Mouse (Mus musculus): ENCODE measurements at regions not wholly inside any gene's neighbourhood (a gene's known extent, or its start where the extent isn't known, plus 50 kb on each side); places are given as distances from the start of the nearest gene placed in this dataset.
A peak's percentile ranks its signal among the peaks of the same experiment; 100 is the strongest.

DNA sequence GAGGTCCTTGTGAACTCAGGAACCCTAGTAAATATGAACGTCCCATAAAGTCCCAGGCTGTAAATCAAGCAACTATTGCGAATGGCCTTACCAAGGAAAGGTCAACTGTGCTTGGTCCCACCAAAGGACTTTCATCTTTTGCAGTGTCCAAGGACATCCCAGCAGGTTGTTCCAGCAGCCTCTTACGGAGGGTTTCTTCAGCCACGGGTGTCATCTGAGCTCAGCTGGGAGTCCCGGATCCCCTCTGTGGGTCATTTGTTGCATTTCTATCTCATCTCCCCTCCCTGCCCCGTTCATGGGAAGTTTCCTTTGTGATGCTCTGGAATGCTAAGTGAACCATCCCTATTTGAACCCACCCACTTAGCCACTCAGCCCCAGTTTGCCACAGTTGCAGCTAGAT is 184.3 kb downstream of the Snx10 start:
- Histone ChIP-seq H3K36me3 (no peaks in the 10 kb centered on the region), H3K4me3 (replicated peaks) (no peak overlapping the region), H3K9me3 (replicated peaks) (no peaks in the 10 kb centered on the region), H3K9ac (replicated peaks) (no peak overlapping the region), H3K4me1 (peaks cover 35% of the 10 kb centered on the region), H3K27ac (replicated peaks) (peak overlapping the region; percentile 61), H3K4me2 (no peak overlapping the region), H3K27me3 (replicated peaks) (no peaks in the 10 kb centered on the region)
- ATAC-seq (ENCODE audit: low FRiP score), result no peak
- 10% methylated on average over 6 of the region's 6 CpGs for WGBS

DNA sequence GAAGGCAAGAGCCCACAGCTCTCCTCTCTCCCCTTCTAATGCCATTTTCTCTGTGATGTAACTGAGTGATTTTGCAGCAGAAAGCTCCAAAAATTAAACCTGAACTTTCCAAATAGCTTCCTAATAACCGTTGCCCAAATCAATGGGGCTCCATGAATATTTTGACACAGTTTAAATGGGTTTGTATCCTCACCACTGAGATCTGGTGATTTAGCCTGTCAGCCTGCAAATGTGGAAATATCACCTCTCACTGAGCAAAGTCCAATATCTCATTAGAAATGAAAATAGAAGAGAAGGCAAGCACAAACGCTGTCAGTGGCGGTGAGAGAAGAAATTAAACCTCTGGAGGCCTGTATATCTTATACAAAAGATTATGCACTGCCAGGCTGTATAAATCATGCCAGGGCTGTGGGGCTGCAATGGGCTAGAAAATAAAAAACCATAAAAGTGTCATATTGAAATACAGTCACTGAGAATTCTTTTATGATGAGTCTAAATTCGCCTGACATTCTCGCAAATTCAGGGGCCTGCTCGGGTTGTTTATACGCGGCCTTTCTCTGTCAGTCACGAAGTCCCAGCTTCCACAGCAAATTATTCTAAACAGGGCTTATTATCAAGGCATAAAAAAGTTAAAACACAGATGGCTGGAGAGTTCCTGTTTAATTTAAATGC is 185.1 kb downstream of the Snx10 start:
- peak; percentile 85 for ATAC-seq (ENCODE audit: low FRiP score)

DNA sequence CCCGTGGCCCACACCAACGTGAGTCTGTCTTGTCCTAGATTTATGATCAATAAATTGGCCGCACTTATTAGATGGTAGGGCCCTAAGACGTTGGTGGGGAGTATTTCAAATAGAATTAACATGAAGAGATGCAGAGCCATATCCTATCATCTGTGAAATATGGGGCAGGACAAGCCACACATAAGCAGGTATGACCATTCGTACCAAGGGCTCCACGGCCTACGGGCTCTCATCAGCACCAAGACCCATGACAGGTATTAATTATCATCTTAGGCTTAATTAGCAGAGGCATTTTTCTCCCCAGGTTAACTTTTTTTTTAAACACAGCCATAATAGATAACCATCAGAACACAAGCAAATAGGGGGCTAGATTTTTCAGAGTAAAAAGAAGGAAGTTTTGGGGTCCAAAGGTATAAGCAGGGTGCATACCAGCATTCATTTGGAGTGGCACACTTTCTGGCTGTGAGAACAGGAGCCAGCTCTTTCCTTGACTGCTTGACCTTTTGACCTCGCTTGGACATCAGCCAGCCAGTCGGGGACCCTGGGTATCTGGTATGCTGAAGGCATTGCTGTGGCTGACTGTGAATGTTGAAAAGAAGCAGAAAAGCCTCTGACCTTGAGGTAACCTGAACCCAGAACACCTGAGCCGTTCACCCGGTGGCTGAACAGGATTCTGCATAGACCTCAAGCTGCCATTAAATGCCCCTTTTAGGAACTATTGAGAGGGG is 185.8 kb downstream of the Snx10 start:
- H3K27ac ChIP-seq (replicated peaks), result 0 out of 2 replicates have a peak overlapping the region, but pooled peaks have one; percentile 51
- no peaks in the 10 kb centered on the region for H3K36me3 ChIP-seq
- peak; percentile 53; the same call in 1 of the 2 replicates for ATAC-seq (ENCODE audit: low FRiP score)
- H3K9me3 ChIP-seq (replicated peaks), result no peaks in the 10 kb centered on the region
- H3K27me3 ChIP-seq (replicated peaks), result no peaks in the 10 kb centered on the region
- H3K9ac ChIP-seq (replicated peaks), result no peak overlapping the region
- H3K4me2 ChIP-seq, result no peak overlapping the region
- peaks cover 29% of the 10 kb centered on the region for H3K4me1 ChIP-seq
- no peak overlapping the region for H3K4me3 ChIP-seq (replicated peaks)
- 15% methylated on average over 11 of the region's 11 CpGs for WGBS

More for the DNA sequence above, 185.1 kb downstream of the Snx10 start:
- Histone ChIP-seq H3K4me2 (no peak overlapping the region), H3K9me3 (replicated peaks) (no peaks in the 10 kb centered on the region), H3K27me3 (replicated peaks) (no peaks in the 10 kb centered on the region), H3K9ac (replicated peaks) (no peak overlapping the region), H3K4me1 (peaks cover 29% of the 10 kb centered on the region), H3K4me3 (replicated peaks) (no peak overlapping the region), H3K36me3 (no peaks in the 10 kb centered on the region), H3K27ac (replicated peaks) (peak overlapping the region; percentile 61)
- WGBS, result 18% methylated on average over 9 of the region's 9 CpGs

DNA sequence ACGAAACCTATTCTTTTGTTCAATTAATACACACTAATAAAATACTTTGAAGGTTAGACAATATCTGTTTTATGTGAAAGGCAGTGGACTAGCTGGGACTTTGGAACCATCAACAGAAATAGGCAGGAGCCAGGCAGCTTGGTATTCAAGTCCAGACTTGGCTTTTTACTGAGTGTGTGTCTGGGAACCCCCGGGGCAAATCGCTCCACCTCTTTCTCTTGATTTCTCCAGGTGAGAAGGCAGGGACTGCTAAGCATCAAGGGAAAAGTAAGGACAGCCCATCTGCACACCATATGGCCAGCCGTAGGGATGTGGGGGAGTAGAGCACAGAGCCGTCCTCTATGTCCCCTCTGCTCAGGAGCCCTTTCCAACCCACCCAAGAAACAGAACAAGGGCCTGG is 186.5 kb downstream of the Snx10 start:
- no peak for ATAC-seq (ENCODE audit: low FRiP score)
- Histone ChIP-seq H3K4me3 (replicated peaks) (no peak overlapping the region), H3K27ac (replicated peaks) (no peak overlapping the region), H3K9ac (replicated peaks) (no peak overlapping the region), H3K4me1 (peaks cover 29% of the 10 kb centered on the region), H3K27me3 (replicated peaks) (no peaks in the 10 kb centered on the region), H3K9me3 (replicated peaks) (no peaks in the 10 kb centered on the region), H3K4me2 (no peak overlapping the region), H3K36me3 (no peaks in the 10 kb centered on the region)
- WGBS, result 58% methylated on average over 5 of the region's 5 CpGs

GRCm38 (mm10) chr6:51710926-51711615 is 187.4 kb downstream of the Snx10 start:
- Histone ChIP-seq H3K4me1 (peaks cover 29% of the 10 kb centered on the region), H3K4me2 (no peak overlapping the region), H3K36me3 (no peaks in the 10 kb centered on the region), H3K9me3 (replicated peaks) (no peaks in the 10 kb centered on the region), H3K9ac (replicated peaks) (no peak overlapping the region), H3K4me3 (replicated peaks) (no peak overlapping the region), H3K27me3 (replicated peaks) (no peaks in the 10 kb centered on the region), H3K27ac (replicated peaks) (no peak overlapping the region)
- WGBS, result 71% methylated on average over 15 of the region's 15 CpGs
- no peak for ATAC-seq (ENCODE audit: low FRiP score)

DNA sequence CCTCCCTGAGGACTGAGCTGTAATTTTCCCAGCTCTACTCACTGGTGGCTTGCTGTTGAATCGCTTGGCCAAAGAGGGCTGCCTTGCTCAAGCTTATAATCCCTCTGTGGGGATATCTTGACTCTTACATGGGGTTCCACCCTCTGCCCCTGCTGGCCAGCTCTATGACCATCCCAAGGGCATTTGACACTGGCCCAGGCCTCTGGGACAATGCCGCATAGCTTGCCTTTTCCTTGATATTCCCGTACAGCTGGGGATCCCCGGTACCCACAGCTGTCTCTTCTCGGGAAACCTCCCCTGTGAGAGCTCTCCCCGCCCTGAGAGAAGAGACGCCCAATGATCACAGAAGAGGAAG is 187.9 kb downstream of the Snx10 start:
- peaks cover 29% of the 10 kb centered on the region for H3K4me1 ChIP-seq

DNA sequence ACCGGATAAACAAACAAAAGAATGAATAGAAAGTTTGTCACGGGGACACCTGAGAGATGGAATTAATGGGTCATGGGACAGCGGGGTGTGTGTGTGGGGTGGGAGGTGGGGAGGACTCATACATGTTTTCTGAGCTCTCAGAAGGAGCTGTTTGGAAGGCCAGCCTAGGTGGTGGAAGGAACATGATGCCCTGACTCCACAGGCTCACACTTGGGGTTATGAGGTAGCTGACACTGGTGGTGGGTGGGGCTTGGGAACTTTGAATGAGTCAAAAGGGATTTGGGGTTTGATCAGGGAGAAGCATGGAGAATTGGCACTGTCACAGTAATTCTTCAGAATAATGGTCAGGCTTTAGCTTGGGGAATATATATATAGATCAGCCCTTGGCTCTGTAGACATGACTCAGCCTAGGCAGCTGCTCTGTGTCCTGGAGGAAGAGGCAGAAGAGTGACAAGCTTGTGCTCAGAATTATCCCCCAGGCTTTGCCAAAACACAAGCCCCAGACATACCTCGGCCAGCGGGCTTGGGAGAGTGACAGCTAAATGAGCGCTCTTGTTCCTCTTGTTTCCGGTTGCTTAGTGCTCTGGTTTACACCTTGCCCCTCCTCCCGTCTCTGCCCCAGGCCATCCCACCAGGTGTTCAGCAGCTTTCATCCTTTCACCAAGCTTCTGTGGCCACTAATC is 191.6 kb downstream of the Snx10 start:
- no peak overlapping the region for H3K4me3 ChIP-seq (replicated peaks)
- no peaks in the 10 kb centered on the region for H3K9me3 ChIP-seq (replicated peaks)
- 27% methylated on average over 8 of the region's 8 CpGs for WGBS
- peaks cover 4% of the 10 kb centered on the region; the same call in 1 of the 2 replicates for H3K4me1 ChIP-seq
- H3K27me3 ChIP-seq (replicated peaks), result no peaks in the 10 kb centered on the region
- H3K36me3 ChIP-seq, result no peaks in the 10 kb centered on the region
- ATAC-seq (ENCODE audit: low FRiP score), result no peak
- no peak overlapping the region for H3K9ac ChIP-seq (replicated peaks)
- H3K27ac ChIP-seq (replicated peaks), result no peak overlapping the region
- no peak overlapping the region for H3K4me2 ChIP-seq

More for the DNA sequence above, 187.9 kb downstream of the Snx10 start:
- Histone ChIP-seq H3K9me3 (replicated peaks) (no peaks in the 10 kb centered on the region), H3K9ac (replicated peaks) (no peak overlapping the region), H3K27ac (replicated peaks) (no peak overlapping the region), H3K27me3 (replicated peaks) (no peaks in the 10 kb centered on the region), H3K36me3 (no peaks in the 10 kb centered on the region), H3K4me3 (replicated peaks) (no peak overlapping the region), H3K4me2 (no peak overlapping the region)
- no peak for ATAC-seq (ENCODE audit: low FRiP score)
- WGBS, result 71% methylated on average over 7 of the region's 7 CpGs

GRCm38 (mm10) chr6:51717386-51717785 is 193.7 kb downstream of the Snx10 start:
- no peak for ATAC-seq (ENCODE audit: low FRiP score)
- no peaks in the 10 kb centered on the region for H3K27me3 ChIP-seq (replicated peaks)
- no peaks in the 10 kb centered on the region for H3K9me3 ChIP-seq (replicated peaks)
- H3K9ac ChIP-seq (replicated peaks), result no peak overlapping the region
- H3K4me3 ChIP-seq (replicated peaks), result no peak overlapping the region
- H3K27ac ChIP-seq (replicated peaks), result no peak overlapping the region
- no peak overlapping the region for H3K4me2 ChIP-seq
- no peaks in the 10 kb centered on the region for H3K4me1 ChIP-seq
- H3K36me3 ChIP-seq, result no peaks in the 10 kb centered on the region
- 75% methylated on average over 7 of the region's 7 CpGs for WGBS

DNA sequence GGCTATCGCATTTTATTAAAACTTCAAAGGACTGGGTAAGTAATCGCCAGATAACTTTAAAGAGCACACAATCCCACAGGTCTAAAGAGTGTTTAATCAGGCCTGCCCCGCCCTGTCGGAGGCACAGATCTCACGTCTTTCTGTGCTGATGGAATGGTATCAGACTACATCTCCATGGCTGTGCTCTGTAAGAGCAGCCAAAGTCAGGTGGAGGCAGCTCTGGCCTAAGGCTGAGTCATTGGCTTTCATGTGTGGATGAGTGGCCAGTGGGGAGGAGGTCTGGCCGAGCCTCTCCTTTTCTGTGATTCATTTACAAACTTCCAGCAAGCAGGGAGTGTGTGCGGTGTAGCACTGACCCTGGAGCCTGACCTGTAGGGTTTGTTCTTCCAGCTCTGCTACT is 197.0 kb downstream of the Snx10 start:
- Histone ChIP-seq H3K4me2 (no peak overlapping the region), H3K27ac (replicated peaks) (no peak overlapping the region), H3K36me3 (no peaks in the 10 kb centered on the region), H3K4me3 (replicated peaks) (no peak overlapping the region), H3K27me3 (replicated peaks) (no peaks in the 10 kb centered on the region), H3K4me1 (no peaks in the 10 kb centered on the region), H3K9me3 (replicated peaks) (no peaks in the 10 kb centered on the region), H3K9ac (replicated peaks) (no peak overlapping the region)
- ATAC-seq (ENCODE audit: low FRiP score), result no peak
- 76% methylated on average over 7 of the region's 7 CpGs for WGBS

DNA sequence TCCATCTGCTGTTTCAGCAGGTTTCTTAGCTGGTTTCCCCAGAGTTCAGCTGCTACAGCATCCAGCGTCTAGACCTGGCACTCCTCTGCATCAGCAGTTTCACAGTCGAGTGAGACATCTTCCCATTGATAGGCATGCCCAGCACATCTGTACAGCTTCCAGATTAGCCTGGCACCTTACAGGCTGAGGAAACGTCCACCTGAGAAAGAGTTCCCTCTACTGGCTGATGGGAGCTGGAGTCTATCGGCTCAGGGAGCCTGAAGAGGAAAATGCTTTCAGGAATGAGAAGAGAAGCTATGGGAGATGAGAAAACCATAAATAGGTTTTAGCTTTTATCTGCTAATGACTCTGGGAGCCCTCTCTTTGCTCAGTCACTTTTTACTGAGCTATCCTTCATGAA is 199.4 kb downstream of the Snx10 start:
- WGBS, result 34% methylated on average over 4 of the region's 4 CpGs
- Histone ChIP-seq H3K4me2 (no peak overlapping the region), H3K9ac (replicated peaks) (no peak overlapping the region), H3K4me1 (peaks cover 7% of the 10 kb centered on the region), H3K36me3 (no peaks in the 10 kb centered on the region), H3K4me3 (replicated peaks) (no peak overlapping the region), H3K9me3 (replicated peaks) (no peaks in the 10 kb centered on the region), H3K27me3 (replicated peaks) (no peaks in the 10 kb centered on the region), H3K27ac (replicated peaks) (no peak overlapping the region)
- ATAC-seq (ENCODE audit: low FRiP score), result no peak

DNA sequence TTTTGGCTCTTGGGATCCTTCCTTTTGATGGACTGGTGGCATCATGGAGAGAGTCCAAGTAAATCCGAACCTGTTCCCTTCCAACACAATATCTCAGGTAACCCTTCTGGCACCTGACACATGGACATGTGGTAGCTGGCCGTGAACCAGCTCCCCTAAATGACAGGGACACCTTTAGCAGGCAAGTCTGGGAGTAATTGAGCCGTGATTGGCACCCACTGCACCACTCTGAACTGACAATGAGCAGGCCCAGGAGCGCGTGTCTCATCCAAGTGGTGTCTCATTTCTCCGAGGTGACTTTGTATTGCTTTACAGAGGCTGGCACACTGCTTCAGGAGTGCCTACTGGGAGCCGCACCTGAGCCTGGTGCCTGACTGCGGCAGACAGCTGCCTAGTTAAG is 203.5 kb downstream of the Snx10 start:
- H3K4me1 ChIP-seq, result peaks cover 17% of the 10 kb centered on the region
- no peaks in the 10 kb centered on the region for H3K36me3 ChIP-seq
- no peak overlapping the region for H3K27ac ChIP-seq (replicated peaks)
- no peaks in the 10 kb centered on the region for H3K9me3 ChIP-seq (replicated peaks)
- H3K27me3 ChIP-seq (replicated peaks), result no peaks in the 10 kb centered on the region
- H3K4me2 ChIP-seq, result no peak overlapping the region
- no peak overlapping the region for H3K4me3 ChIP-seq (replicated peaks)
- no peak overlapping the region for H3K9ac ChIP-seq (replicated peaks)
- 56% methylated on average over 8 of the region's 8 CpGs for WGBS
- ATAC-seq (ENCODE audit: low FRiP score), result no peak

Measured in neural tube, embryonic 15.5 days (tissue).